Mouse (Mus musculus) CH12.LX (cell line): Measurements from ENCODE around the gene Atg3. TPM values are rescaled to one million over a fixed set of nuclear protein-coding genes. Genes with fewer than 3 reads are reported as not detected.

Source experiments
- DNase-seq: peaks from one replicate; pipeline ENCODE4 v3.0.0-alpha.2; 2013; ENCODE audit errors: extremely low read depth
- H3K27ac ChIP-seq: 2 replicates; pipeline ENCODE4 v1.5.1; 2012; ENCODE audit warnings: low read depth, mild to moderate bottlenecking, control low read depth, moderate library complexity; ENCODE audit not compliant: insufficient read depth
- H3K27me3 ChIP-seq: replicated peaks from 2 replicates; pipeline ENCODE3; 2012; ENCODE audit warnings: inconsistent platforms
- H3K36me3 ChIP-seq, 2 experiments: replicated peaks in 1 of 2; 2 replicates each; pipeline versions ENCODE3 to v1.6.1; 2012; ENCODE audit warnings: inconsistent platforms in 1 of 2, low read length in 1 of 2, mild to moderate bottlenecking in 1 of 2, mixed read lengths in 1 of 2, moderate library complexity in 1 of 2; ENCODE audit not compliant: control insufficient read depth in 1 of 2, insufficient read depth in 1 of 2
- H3K4me1 ChIP-seq, 2 experiments: 2 replicates each; pipeline ENCODE4 v1.6.1; 2012; ENCODE audit warnings: inconsistent platforms in 1 of 2, moderate library complexity in 1 of 2; ENCODE audit not compliant: insufficient read depth in 2 of 2, control insufficient read depth in 1 of 2
- H3K4me2 ChIP-seq: 2 replicates; pipeline ENCODE4 v1.6.1; 2012; ENCODE audit warnings: low read depth, mild to moderate bottlenecking, control low read depth; ENCODE audit not compliant: poor library complexity, insufficient read depth, severe bottlenecking
- H3K4me3 ChIP-seq, 3 experiments: fragments of 150-350 bp in 1 of 3; sonication (generic) in 1 of 3; replicated peaks in 1 of 3; 2 replicates each; pipeline versions ENCODE3 to v1.5.1; 2011 to 2012; ENCODE audit warnings: low read depth in 2 of 3, low read length in 2 of 3, mild to moderate bottlenecking in 2 of 3, moderate library complexity in 2 of 3, control low read depth in 1 of 3, improper control_type of control experiment in 1 of 3, inconsistent platforms in 1 of 3, mixed read lengths in 1 of 3; ENCODE audit not compliant: poor library complexity in 1 of 3
- H3K79me2 ChIP-seq: replicated peaks from 2 replicates; pipeline ENCODE4 v1.6.1; 2012; ENCODE audit warnings: mild to moderate bottlenecking, moderate library complexity; ENCODE audit not compliant: control insufficient read depth, poor library complexity, insufficient read depth, severe bottlenecking; ENCODE audit errors: extremely low read depth
- H3K9ac ChIP-seq: 2 replicates; pipeline ENCODE4 v1.6.1; 2012; ENCODE audit warnings: low read depth, mild to moderate bottlenecking, control low read depth, moderate library complexity; ENCODE audit not compliant: insufficient read depth
- H3K9me3 ChIP-seq: replicated peaks from 2 replicates; pipeline ENCODE3; 2012; ENCODE audit warnings: low read length, inconsistent platforms, mixed read lengths
- BHLHE40 ChIP-seq: IDR thresholded peaks from 2 replicates; pipeline ENCODE4 v1.6.1; 2011; ENCODE audit warnings: mild to moderate bottlenecking, low read depth, low read length, improper control_type of control experiment
- CTCF ChIP-seq, 2 experiments: IDR thresholded peaks in 1 of 2; conservative IDR thresholded peaks in 1 of 2; 2 replicates each; pipeline ENCODE4 v1.5.1; 2011 to 2012; ENCODE audit warnings: low read depth in 2 of 2, low read length in 2 of 2, improper control_type of control experiment in 1 of 2, inconsistent platforms in 1 of 2, mild to moderate bottlenecking in 1 of 2, moderate library complexity in 1 of 2
- EP300 ChIP-seq: IDR thresholded peaks from 2 replicates; pipeline ENCODE4 v1.6.1; 2011; ENCODE audit warnings: low read length, improper control_type of control experiment
- KAT2A ChIP-seq: IDR thresholded peaks from 2 replicates; pipeline ENCODE4 v1.6.1; 2012; ENCODE audit warnings: low read length, improper control_type of control experiment, inconsistent platforms; ENCODE audit not compliant: insufficient replicate concordance
- MAFK ChIP-seq: IDR thresholded peaks from 2 replicates; pipeline ENCODE4 v1.6.1; 2011; ENCODE audit warnings: low read length, improper control_type of control experiment; ENCODE audit not compliant: insufficient replicate concordance
- MYC ChIP-seq: IDR thresholded peaks from 2 replicates; pipeline ENCODE4 v1.6.1; 2011; ENCODE audit warnings: low read depth, mild to moderate bottlenecking, improper control_type of control experiment, low read length
- POLR2AphosphoS2 ChIP-seq: IDR thresholded peaks from 2 replicates; pipeline ENCODE4 v1.6.1; 2011; ENCODE audit warnings: low read depth, low read length, improper control_type of control experiment
- RAD21 ChIP-seq: IDR thresholded peaks from 2 replicates; pipeline ENCODE4 v1.6.1; 2011; ENCODE audit warnings: low read depth, mild to moderate bottlenecking, low read length, improper control_type of control experiment, moderate library complexity
- SMC3 ChIP-seq: IDR thresholded peaks from 2 replicates; pipeline ENCODE4 v1.6.1; 2011; ENCODE audit warnings: low read depth, low read length, improper control_type of control experiment
- TBP ChIP-seq: conservative IDR thresholded peaks from 2 replicates; pipeline ENCODE4 v1.6.1; 2011; ENCODE audit warnings: low read depth, low read length, improper control_type of control experiment
- TCF12 ChIP-seq: IDR thresholded peaks from 2 replicates; pipeline ENCODE4 v1.6.1; 2014; ENCODE audit warnings: low read depth, mild to moderate bottlenecking, inconsistent platforms, low read length, improper control_type of control experiment
- USF1 ChIP-seq: IDR thresholded peaks from 2 replicates; pipeline ENCODE4 v1.6.1; 2014; ENCODE audit warnings: low read depth, mild to moderate bottlenecking, inconsistent platforms, low read length, improper control_type of control experiment
- ZC3H11A ChIP-seq: IDR thresholded peaks from 2 replicates; pipeline ENCODE4 v1.6.1; 2012; ENCODE audit warnings: low read depth, mild to moderate bottlenecking, inconsistent platforms, low read length, improper control_type of control experiment
- ZNF384 ChIP-seq: IDR thresholded peaks from 2 replicates; pipeline ENCODE4 v1.6.1; 2012; ENCODE audit warnings: low read depth, low read length, improper control_type of control experiment, inconsistent platforms
- dilution Hi-C: fragments of 300-500 bp; cut with MboI; formaldehyde crosslinking; loops from 2 replicates; pipeline ENCODE4 v1.14.3; 2020; ENCODE audit warnings: low sequenced_read_pairs; ENCODE audit not compliant: extremely low pct_unique_long_range_greater_than_20kb, extremely low pct_ligation_motif_present
- in situ Hi-C: fragments of 300-500 bp; cut with MboI; formaldehyde crosslinking; loops from 3 replicates; pipeline ENCODE4 v1.14.3; 2019; ENCODE audit warnings: low sequenced_read_pairs, low pct_ligation_motif_present, low pct_unique_long_range_greater_than_20kb, mixed read lengths
- polyA plus RNA-seq: library from polyadenylated mRNA; unstranded; fragments of >175 nt; gene quantifications from 2 replicates; pipeline ENCODE4 v1.2.1, GENCODE M21; 2012; ENCODE audit warnings: low read depth; ENCODE audit not compliant: insufficient read length
- total RNA-seq, 2 experiments: library from RNA; depleted of rRNA; stranded (reverse); fragments of 300-350 nt in 1 of 2; fragments of >200 nt in 1 of 2; gene quantifications; 2 replicates each; pipeline ENCODE4 v1.2.3; 2012 to 2014

Gene Atg3
- total and polyA plus RNA-seq, 3 experiments: 27.6 to 67.5 (median 43.0) TPM

- in situ Hi-C loops: loop anchor here (10.0 kb wide), 1 partner anchor 222 kb away; no protein-coding TSS in a partner anchor
- Histone ChIP-seq H3K9ac (no peak overlapping the region), H3K4me3 (no peak overlapping the region), H3K36me3 (peaks cover 12 to 16% of the 10 kb centered on the region in 2 experiments), H3K4me2 (no peak overlapping the region)
- no peak for TF ChIP-seq EP300
- peak; percentile 85 to 99 for TF ChIP-seq CTCF (conservative IDR thresholded peaks at IDR 0.05 in 1 of 2, IDR thresholded peaks at IDR 0.05 in 1 of 2; ENCODE audit: low read depth in 2 of 2, low read length in 2 of 2)
- no peak for TF ChIP-seq KAT2A
- peak; percentile 81 for TF ChIP-seq SMC3
- TF ChIP-seq TBP: no peak
- peak; percentile 77 for TF ChIP-seq BHLHE40
- TF ChIP-seq MAFK: no peak
- TF ChIP-seq MYC: 0 out of 2 replicates have a peak, but pooled peaks have one; percentile 33
- TF ChIP-seq POLR2AphosphoS2: no peak
- peak; percentile 61 for TF ChIP-seq RAD21
- TF ChIP-seq, all 38 proteins: peak for 5
- Histone ChIP-seq H3K27ac (no peak overlapping the region), H3K9me3 (no peaks in the 10 kb centered on the region), H3K4me1 (no peaks in the 10 kb centered on the region), H3K27me3 (no peaks in the 10 kb centered on the region), H3K79me2 (no peaks in the 10 kb centered on the region)
- dilution Hi-C loops: no loop called here
- DNase-seq: peak; percentile 90
These were observed 34.0 kb downstream of the Atg3 start for GRCm38 (mm10) chr16:45192613-45193012.

- in situ Hi-C loops: loop anchor here (5.0 to 10.0 kb wide), 2 partner anchors 218 to 435 kb away; no protein-coding TSS in a partner anchor
- Histone ChIP-seq H3K9me3 (no peaks in the 10 kb centered on the region), H3K27ac (no peak overlapping the region), H3K27me3 (no peaks in the 10 kb centered on the region), H3K4me3 (no peak overlapping the region), H3K79me2 (no peaks in the 10 kb centered on the region), H3K4me2 (no peak overlapping the region), H3K4me1 (peaks cover 0 to 12% of the 10 kb centered on the region in 2 experiments; a peak in 2 of 4 replicates), H3K9ac (no peak overlapping the region)
- peak; percentile 89 for DNase-seq
- dilution Hi-C loops: no loop called here
- TF ChIP-seq RAD21: peak; percentile 98
- no peak for TF ChIP-seq TCF12
- peak; percentile 87 for TF ChIP-seq ZC3H11A
- TF ChIP-seq USF1: no peak
- peak; percentile 97 for TF ChIP-seq SMC3
- peak; percentile 74 to 95 for TF ChIP-seq CTCF (conservative IDR thresholded peaks at IDR 0.05 in 1 of 2, IDR thresholded peaks at IDR 0.05 in 1 of 2; ENCODE audit: low read depth in 2 of 2, low read length in 2 of 2)
- TF ChIP-seq, all 38 proteins: peak for 4
- H3K36me3 ChIP-seq: no peaks in the 10 kb centered on the region
These were observed 38.2 kb downstream of the Atg3 start for GRCm38 (mm10) chr16:45196816-45197215.

- no peak overlapping the region for H3K4me2 ChIP-seq
- H3K27ac ChIP-seq: no peak overlapping the region
- TF ChIP-seq ZNF384: peak; percentile 59; the same call in 1 of the 2 replicates
- no peak for TF ChIP-seq ZC3H11A
- no peaks in the 10 kb centered on the region for H3K27me3 ChIP-seq
- no peak for DNase-seq
- H3K79me2 ChIP-seq: no peaks in the 10 kb centered on the region
- H3K9me3 ChIP-seq: no peaks in the 10 kb centered on the region
- in situ Hi-C loops: no loop called here
- no peaks in the 10 kb centered on the region for H3K36me3 ChIP-seq
- no peak overlapping the region for H3K4me3 ChIP-seq
- H3K4me1 ChIP-seq: peaks cover 0 to 17% of the 10 kb centered on the region in 2 experiments; a peak in 2 of 4 replicates
- dilution Hi-C loops: no loop called here
- H3K9ac ChIP-seq: no peak overlapping the region
These were observed 42.8 kb downstream of the Atg3 start for GRCm38 (mm10) chr16:45201395-45201794.
